Mouse (Mus musculus) liver, postnatal 0 days (tissue): Measurements from ENCODE around the gene Slc16a10.

Source experiments
- CTCF ChIP-seq: sonication (generic); IDR thresholded peaks from 2 replicates; pipeline ENCODE4 v1.5.1; 2016; ENCODE audit warnings: antibody characterized with exemption, low read depth
- EP300 ChIP-seq: IDR thresholded peaks from 2 replicates; pipeline ENCODE4 v1.6.1; 2016; ENCODE audit warnings: antibody characterized with exemption, low read depth, mild to moderate bottlenecking

DNA sequence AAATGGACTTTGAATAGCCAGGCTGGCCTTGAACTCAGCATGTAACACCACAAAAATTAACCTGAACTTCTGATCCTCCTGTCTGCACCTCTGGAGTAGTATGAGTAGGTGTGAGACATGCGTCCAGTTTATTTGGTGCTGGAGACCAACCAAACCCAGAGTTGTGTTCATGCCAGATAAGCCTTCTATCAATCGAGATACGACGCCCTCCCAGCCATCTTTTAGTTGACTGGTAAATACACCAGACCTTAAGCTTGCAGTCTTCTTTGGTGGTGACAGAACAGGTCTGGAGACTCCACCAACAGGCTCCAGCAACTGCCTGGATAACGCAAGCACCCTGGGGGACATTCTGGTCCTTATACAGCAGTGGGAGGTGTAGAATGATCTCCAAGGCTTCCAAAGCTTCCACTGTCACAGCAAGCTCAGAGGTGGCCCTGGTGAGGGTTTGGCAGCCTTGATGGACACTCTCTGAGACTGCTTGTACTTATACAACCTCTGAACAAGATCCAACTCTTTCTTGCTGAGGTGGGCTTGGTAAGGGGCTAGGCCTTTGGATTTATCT, 7.6 kb upstream of the Slc16a10 start:
- TF ChIP-seq CTCF = no peak
- TF ChIP-seq EP300 = peak; percentile 97
